Mouse (Mus musculus) embryonic fibroblast, embryonic 13.5 days (primary cell): ENCODE measurements at regions not wholly inside any gene's neighbourhood (a gene's known extent, or its start where the extent isn't known, plus 50 kb on each side); places are given as distances from the start of the nearest gene placed in this dataset.

Source experiments
- CTCF ChIP-seq: IDR thresholded peaks from 2 replicates; pipeline ENCODE4 v1.5.1; 2011; ENCODE audit warnings: mild to moderate bottlenecking, control low read depth, low read length, moderate library complexity, borderline replicate concordance; ENCODE audit not compliant: insufficient read depth
- POLR2A ChIP-seq: IDR thresholded peaks from 2 replicates; pipeline ENCODE4 v1.6.1; 2011; ENCODE audit warnings: low read depth, mild to moderate bottlenecking, control low read depth, low read length, moderate library complexity

GRCm38 (mm10) chr13:58465206-58466104 lies 62.3 kb upstream of the Hnrnpk start:
- TF ChIP-seq CTCF = no peak
- TF ChIP-seq POLR2A = no peak
